Mouse (Mus musculus): ENCODE results near the gene Rassf2.

DNA sequence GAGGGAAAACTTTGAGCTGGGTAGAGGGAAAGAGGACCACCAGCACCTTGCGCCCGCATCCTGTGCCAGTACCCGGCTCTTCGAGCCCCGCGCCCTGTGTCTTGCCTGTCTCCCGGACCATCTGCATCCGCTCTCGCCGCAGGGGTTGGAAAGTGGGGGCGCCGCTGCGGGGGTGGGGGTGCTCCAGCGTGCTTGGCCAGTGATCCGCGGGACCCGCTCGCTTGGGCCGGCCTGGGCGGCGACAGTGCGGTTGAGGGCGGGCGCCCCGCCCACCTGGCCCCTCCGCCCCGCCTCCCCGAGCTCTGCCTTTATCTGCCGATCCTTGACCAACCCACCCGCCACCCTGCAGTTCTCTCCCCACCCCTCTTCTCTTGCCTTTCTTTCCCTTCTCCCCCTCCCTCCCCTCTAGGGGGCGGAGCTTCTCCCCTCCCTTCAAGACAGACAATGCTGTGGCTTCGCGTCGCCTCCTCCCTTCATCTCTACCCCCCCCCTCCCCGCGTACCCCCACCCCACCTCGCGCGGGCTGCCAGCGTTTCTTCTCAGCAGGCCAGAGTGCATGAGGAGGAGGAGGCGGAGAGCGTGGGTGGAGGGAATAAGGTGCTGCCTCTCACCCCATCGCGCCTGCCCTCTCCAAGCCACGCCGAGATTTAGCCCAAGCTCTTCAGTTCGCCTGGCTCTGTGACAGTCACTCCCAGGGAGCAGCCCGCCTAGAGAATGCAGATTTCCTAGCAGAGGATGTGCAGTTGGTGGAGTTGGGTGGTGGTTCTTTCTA is at the start of gene Rassf2:
- TF ChIP-seq CTCF (IDR thresholded peaks at IDR 0.05; ENCODE audit: insufficient read depth, low read length) (no peak), POLR2A (IDR thresholded peaks at IDR 0.05; ENCODE audit: borderline replicate concordance, extremely low read depth, low read depth, low read length) (0 out of 2 replicates have a peak, but pooled peaks have one; percentile 5)

Data from lung, adult 2 months (tissue).